Mouse (Mus musculus) right cerebral cortex, postnatal 4 days (tissue): ENCODE measurements at regions not wholly inside any gene's neighbourhood (a gene's known extent, or its start where the extent isn't known, plus 50 kb on each side); places are given as distances from the start of the nearest gene placed in this dataset.

Source experiments
- DNase-seq: peaks from one replicate; pipeline ENCODE4 v3.0.0-alpha.2; 2022

GRCm38 (mm10) chr1:122607309-122607708 lies 1039.5 kb upstream of the Ddx18 start:
- no peak for DNase-seq

DNA sequence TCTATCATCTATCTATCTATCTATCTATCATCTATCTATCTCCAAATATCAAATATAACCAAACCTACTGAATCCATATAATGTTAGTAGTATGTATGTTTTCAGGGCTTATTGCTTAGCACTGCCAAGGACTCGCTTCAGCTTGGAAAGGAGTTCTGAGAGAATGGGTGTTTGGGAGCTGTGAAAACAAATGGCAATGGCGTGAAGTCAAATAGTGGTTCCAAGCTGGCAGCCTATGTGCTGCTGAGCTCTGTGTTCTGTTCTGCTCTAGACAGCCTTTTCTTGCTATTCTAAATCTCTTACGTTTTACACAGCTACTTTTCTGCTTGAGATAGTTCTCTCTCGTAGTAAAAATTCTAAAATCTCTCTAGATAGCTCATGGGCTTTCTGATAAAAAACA lies 1008.2 kb upstream of the Ddx18 start:
- DNase-seq, result no peak

GRCm38 (mm10) chr1:122551596-122551995 lies 983.8 kb upstream of the Ddx18 start:
- DNase-seq, result no peak

DNA sequence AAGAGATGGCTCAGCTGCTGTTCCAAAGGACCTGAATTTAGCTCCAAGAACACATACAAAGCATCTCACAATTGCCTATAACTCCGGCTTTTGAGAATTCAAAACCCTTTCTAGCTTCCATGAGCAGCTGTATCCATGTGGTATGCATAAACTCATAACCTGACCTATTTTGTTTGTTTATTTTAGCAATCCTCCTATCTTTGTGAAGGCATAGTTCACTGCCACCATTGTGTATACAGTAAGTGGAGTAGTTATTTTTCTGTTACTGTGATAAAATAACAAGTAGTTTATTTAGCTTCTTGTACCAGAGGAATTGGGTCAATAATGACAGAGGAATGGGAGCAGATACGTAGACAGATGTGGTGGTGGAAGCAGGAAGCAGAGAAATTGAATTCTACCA lies 941.8 kb upstream of the Ddx18 start:
- no peak for DNase-seq

DNA sequence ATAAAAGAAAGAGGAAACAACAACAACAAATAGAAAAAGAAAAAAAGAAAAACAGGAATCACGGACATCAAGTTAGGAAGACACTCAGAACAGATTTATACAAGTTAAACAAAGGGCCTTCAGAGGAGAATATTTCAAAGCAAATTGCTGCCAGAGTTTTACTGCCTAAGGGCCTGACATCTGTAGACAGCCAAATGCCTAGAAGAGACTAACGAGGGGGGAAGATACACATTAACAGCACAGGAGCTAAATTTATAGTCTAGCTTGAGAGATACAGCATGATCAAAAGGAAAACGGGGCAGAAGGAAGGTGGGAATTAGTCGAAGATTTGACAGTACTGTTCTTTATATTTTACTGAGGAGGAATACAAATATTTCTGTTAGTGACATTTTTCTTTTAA lies 933.9 kb upstream of the Ddx18 start:
- DNase-seq, result no peak

DNA sequence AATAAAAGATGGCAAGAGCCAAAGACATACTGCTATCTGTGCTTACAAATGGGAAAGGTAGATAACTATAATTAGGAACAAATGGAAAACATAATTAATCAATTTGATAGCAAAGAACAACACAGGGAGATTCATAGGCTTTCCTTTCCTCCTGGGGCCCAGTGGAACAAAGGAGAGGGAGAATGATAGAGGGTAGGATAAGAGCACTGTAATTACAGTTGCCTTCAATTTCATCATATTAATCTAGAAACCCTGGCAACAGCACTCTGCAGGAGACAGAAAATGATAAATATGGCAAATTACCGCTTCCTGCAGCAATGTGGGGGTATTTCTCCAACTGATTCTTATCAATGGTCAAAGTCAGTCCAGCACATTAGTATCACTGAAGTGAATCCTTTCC lies 910.2 kb upstream of the Ddx18 start:
- no peak for DNase-seq

DNA sequence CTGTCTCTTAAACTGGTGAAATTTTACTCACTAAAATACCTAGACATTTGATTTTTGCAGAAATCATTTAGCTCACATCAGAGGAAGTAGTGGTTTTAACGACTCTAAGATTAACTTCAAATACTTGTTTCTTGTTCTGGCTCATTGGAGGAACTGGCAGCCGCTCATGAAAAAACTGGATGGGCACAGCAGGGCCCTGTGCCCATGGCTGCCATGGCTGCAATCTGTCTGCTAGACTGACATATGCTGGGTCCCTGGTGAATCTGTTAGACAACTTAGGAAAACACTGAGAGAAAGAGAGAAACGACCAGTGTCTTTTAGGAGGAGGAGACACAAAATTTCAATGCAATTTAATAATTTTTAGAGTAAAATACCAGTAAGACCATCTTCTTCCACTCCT lies 896.1 kb upstream of the Ddx18 start:
- peak; percentile 58 for DNase-seq

DNA sequence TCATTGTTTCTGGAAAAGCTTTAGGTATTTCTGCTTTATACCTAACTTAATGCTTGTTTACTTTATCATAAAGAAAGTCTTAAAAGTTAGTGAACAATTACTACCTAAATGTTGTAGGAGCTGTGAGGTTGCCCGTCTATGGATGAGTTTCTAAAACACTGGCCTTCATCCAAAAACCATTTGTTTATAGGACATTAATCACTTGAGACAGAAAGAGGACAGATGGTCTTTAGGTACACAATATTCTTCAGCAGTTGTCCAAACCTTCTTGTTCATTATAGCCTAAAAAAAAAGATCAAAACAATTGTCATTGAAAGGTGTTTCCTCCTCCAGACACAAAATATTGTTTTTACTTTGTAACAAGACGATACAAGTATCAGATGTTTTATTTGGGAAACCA lies 891.3 kb upstream of the Ddx18 start:
- DNase-seq, result no peak

DNA sequence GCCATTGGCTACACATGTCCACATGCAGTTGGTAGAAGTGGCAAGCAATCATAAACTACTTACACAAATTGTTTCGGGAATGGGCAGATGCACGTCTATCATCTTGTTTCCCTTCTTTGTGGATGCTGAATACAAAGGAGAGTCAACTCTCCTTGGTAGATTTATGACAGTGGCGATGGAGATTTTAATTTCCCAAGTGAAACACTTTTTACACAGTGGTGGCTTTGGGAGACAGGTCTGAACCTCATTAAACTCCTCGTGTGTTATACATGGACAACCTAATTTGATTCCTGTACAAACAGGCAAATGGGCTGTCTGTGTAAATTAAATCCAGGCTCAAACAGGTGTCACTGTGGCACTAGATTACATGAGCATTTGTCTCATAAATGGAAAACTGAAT lies 887.1 kb upstream of the Ddx18 start:
- DNase-seq, result no peak

DNA sequence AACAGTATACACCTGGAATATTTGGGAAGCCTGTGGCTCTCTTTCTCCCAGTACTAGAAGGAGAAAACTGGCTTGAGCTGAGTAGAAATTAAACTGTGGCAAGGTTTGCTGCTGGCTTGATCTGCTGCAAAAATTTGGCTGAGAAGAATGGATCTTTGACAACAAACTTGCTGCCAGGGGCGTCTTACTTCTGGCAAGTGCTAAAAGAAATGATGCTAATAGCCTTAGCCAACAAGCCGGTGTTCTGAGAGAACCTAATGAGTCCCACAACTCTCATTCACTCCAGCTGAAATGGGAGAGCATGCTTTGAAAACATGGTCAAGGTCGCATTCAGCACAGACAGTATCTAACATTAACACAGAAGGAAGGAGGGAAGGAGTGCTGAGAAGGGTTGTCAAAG lies 885.8 kb upstream of the Ddx18 start:
- no peak for DNase-seq

- DNase-seq, result no peak
Observed at GRCm38 (mm10) chr1:122439358-122439757, 871.6 kb upstream of the Ddx18 start.

- no peak for DNase-seq
Observed at GRCm38 (mm10) chr1:122423503-122423902, 855.7 kb upstream of the Ddx18 start.

DNA sequence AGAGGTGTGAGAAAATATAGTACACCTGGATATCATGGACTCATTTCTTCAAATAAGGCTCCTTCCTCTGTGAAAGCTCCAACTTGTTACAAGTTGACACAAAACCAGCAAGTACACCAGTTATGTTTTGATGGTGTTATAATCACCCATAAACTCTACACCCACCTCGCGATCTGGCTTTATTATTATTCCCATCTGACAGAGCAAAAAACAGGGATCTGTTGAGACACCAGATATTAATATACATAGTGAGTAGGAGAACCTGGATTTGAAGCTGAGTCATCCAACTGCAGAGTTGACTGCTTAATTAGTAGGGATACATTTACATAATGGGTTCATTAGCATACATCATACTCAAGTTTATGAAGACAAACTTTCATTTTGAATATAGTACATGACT lies 828.6 kb upstream of the Ddx18 start:
- DNase-seq, result no peak

DNA sequence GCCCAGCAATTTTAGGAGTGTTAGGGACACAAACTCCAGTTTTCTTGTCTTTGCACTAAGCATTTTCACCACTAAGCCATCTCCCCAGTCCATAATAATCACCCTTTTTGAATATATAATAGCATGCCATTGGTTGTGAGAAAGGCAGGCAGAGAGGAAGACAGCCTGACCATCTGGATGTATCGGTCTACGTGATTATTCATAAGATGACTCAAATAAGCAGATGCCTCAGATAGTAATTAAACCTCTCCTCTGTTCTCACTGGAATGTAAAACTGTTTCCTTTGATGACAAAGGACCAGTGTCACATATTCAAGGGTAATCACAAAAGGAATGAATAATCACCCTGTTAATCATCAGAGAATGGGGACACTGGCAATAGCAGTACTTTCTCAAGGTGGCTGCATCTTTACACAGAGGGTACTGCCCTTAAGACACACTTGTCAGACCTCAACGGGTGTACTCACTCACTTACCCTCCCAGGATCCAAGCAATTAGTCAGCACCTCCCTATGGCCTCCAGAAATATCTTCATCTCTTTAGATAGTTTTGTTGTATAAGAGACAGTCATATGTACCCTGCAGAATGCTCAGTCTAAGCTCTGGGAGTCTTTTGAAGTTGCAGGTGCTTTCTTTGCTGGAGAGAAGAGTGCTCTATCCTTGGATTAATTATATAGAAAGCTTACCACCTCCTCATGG lies 826.0 kb upstream of the Ddx18 start:
- no peak for DNase-seq

GRCm38 (mm10) chr1:122357015-122357414 lies 789.2 kb upstream of the Ddx18 start:
- peak; percentile 100 for DNase-seq

DNA sequence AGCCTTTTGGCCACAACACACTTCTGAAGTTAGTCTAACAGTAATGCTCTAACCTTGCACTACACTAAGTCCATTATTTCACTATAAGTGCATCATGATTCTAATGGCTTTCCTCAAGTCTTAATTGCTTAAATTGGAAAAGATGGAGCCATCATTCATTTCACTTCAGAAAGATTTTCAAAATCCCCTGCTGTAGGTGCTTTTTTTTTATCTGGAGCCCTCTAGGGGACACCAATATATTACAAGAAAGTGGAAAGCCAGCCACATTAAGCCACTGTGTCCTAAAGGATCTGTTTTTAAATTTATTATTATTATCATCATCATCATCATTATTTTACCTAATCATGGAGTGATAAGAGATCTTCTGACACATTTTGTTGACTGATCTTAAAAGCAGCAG lies 783.7 kb upstream of the Ddx18 start:
- DNase-seq, result no peak

- no peak for DNase-seq
Observed at GRCm38 (mm10) chr1:122333267-122333666, 765.5 kb upstream of the Ddx18 start.

DNA sequence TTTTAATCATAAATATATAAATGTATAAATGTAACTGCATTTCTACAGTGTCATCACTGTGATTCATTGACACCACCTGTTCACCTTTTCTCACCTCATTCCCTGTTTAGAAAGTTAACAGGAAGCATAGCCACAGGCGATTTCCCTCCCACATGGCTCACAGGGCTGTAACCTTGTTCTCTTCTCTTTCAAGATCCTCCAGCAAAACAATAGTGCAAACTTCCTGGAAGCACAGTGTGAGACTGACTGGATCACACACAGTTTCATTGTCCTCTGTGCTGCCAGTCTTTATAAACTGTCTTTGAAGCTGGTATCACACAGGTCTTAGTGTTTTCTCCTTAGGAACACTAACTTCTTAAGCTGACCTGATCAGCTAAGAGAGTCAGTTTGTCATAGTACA lies 760.5 kb upstream of the Ddx18 start:
- DNase-seq, result no peak
